Mouse (Mus musculus) intestine, embryonic 14.5 days (tissue): ENCODE data around the gene Gas6. TPM values are rescaled to one million over a fixed set of nuclear protein-coding genes. Genes with fewer than 3 reads are reported as not detected.

ENCODE experiments used
- ATAC-seq: fragments of 200-750 bp; cut with Nextera tagmentation; replicated peaks from 2 replicates; pipeline ENCODE4 v1.8.0; 2017; ENCODE audit warnings: low read depth, moderate number of reproducible peaks, moderate TSS enrichment, moderate library complexity; ENCODE audit not compliant: low FRiP score, low TSS enrichment
- DNase-seq: peaks from one replicate; pipeline ENCODE4 v3.0.0-alpha.2; 2018; ENCODE audit warnings: low spot score
- H3K27ac ChIP-seq: fragments of 300-500 bp; sonication (generic); 2 replicates; pipeline ENCODE4 v1.5.1; 2014; ENCODE audit warnings: low read depth, mild to moderate bottlenecking, control low read depth
- H3K27me3 ChIP-seq: fragments of 300-500 bp; sonication (generic); replicated peaks from 2 replicates; pipeline ENCODE4 v1.6.1; 2014; ENCODE audit warnings: low read length, control low read depth; ENCODE audit not compliant: control insufficient read depth, insufficient read depth
- H3K36me3 ChIP-seq: fragments of 300-500 bp; sonication (generic); 2 replicates; pipeline ENCODE4 v1.6.1; 2014; ENCODE audit warnings: low read length, control low read depth; ENCODE audit not compliant: control insufficient read depth, insufficient read depth
- H3K4me1 ChIP-seq: fragments of 300-500 bp; sonication (generic); replicated peaks from 2 replicates; pipeline ENCODE4 v1.6.1; 2014; ENCODE audit warnings: low read length, control low read depth, mixed read lengths; ENCODE audit not compliant: control insufficient read depth, insufficient read depth
- H3K4me2 ChIP-seq: fragments of 300-500 bp; sonication (generic); 2 replicates; pipeline ENCODE4 v1.6.1; 2014; ENCODE audit warnings: low read length
- H3K4me3 ChIP-seq: fragments of 300-500 bp; sonication (generic); 2 replicates; pipeline ENCODE4 v1.5.1; 2014; ENCODE audit warnings: low read depth, low read length, control low read depth, mixed read lengths
- H3K9ac ChIP-seq: fragments of 300-500 bp; sonication (generic); 2 replicates; pipeline ENCODE4 v1.6.1; 2014; ENCODE audit warnings: mild to moderate bottlenecking, low read length
- H3K9me3 ChIP-seq: fragments of 300-500 bp; sonication (generic); 2 replicates; pipeline ENCODE4 v1.6.1; 2016; ENCODE audit warnings: low read length, control low read depth; ENCODE audit not compliant: control insufficient read depth
- WGBS: fragments of 180-500 bp; shearing (Covaris S2); extraction: QIAGEN DNeasy Blood & Tissue Kit; methylation state at CpG from one replicate; pipeline ENCODE4 v1.1.7; 2014; 5-methylcytosine and 5-hydroxymethylcytosine counted together
- polyA plus RNA-seq: library from polyadenylated mRNA; unstranded; fragments of >200 nt; fragmentation: Nextera tagmentation; extraction: Ambion mirVana; gene quantifications from 2 replicates; pipeline ENCODE4 v1.2.1, GENCODE M21; 2014

Gas6 gene
- polyA plus RNA-seq, 1 experiment from 2014 or later = 28.7 TPM

DNA sequence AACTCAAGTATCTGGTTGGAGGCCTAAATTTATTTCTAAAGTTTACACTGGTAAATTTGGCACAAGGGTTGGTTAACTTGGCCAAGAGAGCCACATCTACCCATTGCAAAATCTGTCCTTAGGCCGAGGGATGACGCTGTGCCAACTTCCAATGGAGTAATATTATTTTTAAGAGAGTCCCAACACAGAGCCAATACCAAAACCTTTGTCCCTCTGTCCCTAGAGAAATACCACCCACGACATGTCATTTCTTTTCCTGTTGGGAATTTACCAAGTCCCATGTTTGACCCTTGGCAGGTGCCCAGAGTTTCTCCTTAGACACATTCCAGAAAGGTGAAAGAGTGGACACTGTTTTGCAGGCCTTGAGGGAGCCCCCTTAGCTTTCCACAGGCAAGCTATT, 12.7 kb downstream of the Gas6 start:
- H3K4me3 ChIP-seq = no peak overlapping the region
- H3K27ac ChIP-seq = no peak overlapping the region
- no peaks in the 10 kb centered on the region for H3K27me3 ChIP-seq
- no peaks in the 10 kb centered on the region for H3K36me3 ChIP-seq
- H3K9me3 ChIP-seq = no peaks in the 10 kb centered on the region
- DNase-seq = no peak
- 83% methylated on average over 3 of the region's 3 CpGs for WGBS
- ATAC-seq = no peak
- no peak overlapping the region for H3K9ac ChIP-seq
- H3K4me2 ChIP-seq = no peak overlapping the region
- H3K4me1 ChIP-seq = no peaks in the 10 kb centered on the region

DNA sequence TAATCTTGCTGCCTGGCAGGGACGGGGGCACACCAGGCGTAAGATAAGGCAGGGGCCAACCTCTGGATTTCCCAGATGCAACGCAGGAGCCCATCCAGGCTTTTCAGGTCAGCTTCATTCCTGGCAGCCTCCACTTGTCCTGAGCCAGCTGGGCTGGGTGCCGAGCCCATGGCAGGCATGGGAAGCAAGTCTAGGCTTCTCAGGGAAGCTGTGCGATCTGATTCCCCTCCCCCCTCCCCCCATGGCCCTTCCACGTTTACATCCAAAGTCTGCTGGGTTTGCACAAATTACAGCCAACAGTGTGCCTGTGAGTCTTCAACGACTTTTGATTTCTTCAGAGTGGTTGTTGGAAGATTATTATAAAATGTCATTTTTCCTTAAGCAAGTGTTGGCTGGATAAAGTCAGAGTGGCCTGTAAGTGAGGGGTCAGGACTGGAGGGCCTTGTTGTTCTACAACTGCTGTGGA, 13.2 kb downstream of the Gas6 start:
- Histone ChIP-seq H3K36me3 (no peaks in the 10 kb centered on the region), H3K27ac (no peak overlapping the region), H3K4me2 (no peak overlapping the region), H3K27me3 (no peaks in the 10 kb centered on the region), H3K9ac (no peak overlapping the region), H3K4me3 (no peak overlapping the region), H3K4me1 (no peaks in the 10 kb centered on the region), H3K9me3 (no peaks in the 10 kb centered on the region)
- 54% methylated on average over 7 of the region's 7 CpGs for WGBS
- no peak for DNase-seq
- ATAC-seq = no peak

DNA sequence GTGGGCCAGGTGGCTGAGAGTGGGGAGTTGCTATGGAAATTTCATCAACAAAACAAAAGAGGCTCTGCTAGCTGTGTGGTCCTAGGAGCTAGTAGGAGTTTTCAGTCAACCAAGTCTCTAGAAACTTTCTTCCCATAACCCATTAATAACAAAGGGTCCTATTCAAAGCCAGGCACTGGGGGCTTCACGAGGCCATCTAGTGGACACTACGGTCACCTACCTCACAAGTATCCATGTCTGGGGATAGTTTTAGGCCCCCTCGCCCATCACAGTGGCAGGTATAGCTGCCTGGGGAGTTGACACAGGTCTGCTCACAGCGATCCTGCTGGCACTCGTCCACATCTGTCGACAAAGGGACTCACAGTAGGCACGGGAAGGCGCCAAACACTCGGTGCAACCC, 18.4 kb downstream of the Gas6 start:
- H3K27me3 ChIP-seq = no peaks in the 10 kb centered on the region
- no peak overlapping the region for H3K4me2 ChIP-seq
- no peak overlapping the region for H3K9ac ChIP-seq
- no peaks in the 10 kb centered on the region for H3K4me1 ChIP-seq
- WGBS = 52% methylated on average over 9 of the region's 9 CpGs
- no peak overlapping the region for H3K4me3 ChIP-seq
- no peaks in the 10 kb centered on the region for H3K9me3 ChIP-seq
- DNase-seq (no peak), ATAC-seq (no peak)
- H3K36me3 ChIP-seq = no peaks in the 10 kb centered on the region
- H3K27ac ChIP-seq = no peak overlapping the region

GRCm38 (mm10) chr8:13472284-13472683, 22.0 kb downstream of the Gas6 start:
- ATAC-seq (no peak), DNase-seq (no peak)
- no peak overlapping the region for H3K9ac ChIP-seq
- no peak overlapping the region for H3K27ac ChIP-seq
- WGBS = 49% methylated on average over 7 of the region's 7 CpGs
- no peak overlapping the region for H3K4me2 ChIP-seq
- H3K4me3 ChIP-seq = no peak overlapping the region
- H3K9me3 ChIP-seq = no peaks in the 10 kb centered on the region
- no peaks in the 10 kb centered on the region for H3K27me3 ChIP-seq
- no peaks in the 10 kb centered on the region for H3K4me1 ChIP-seq
- H3K36me3 ChIP-seq = no peaks in the 10 kb centered on the region

GRCm38 (mm10) chr8:13471484-13471883, 22.8 kb downstream of the Gas6 start:
- no peak overlapping the region for H3K4me2 ChIP-seq
- 84% methylated on average over 11 of the region's 11 CpGs for WGBS
- no peaks in the 10 kb centered on the region for H3K36me3 ChIP-seq
- H3K27me3 ChIP-seq = no peaks in the 10 kb centered on the region
- H3K4me1 ChIP-seq = no peaks in the 10 kb centered on the region
- H3K9ac ChIP-seq = no peak overlapping the region
- ATAC-seq = no peak
- H3K4me3 ChIP-seq = no peak overlapping the region
- H3K27ac ChIP-seq = no peak overlapping the region
- H3K9me3 ChIP-seq = no peaks in the 10 kb centered on the region
- DNase-seq = no peak

- DNase-seq = no peak
- WGBS = 81% methylated on average over 9 of the region's 9 CpGs
Measured at GRCm38 (mm10) chr8:13468737-13469136, 25.6 kb downstream of the Gas6 start.

DNA sequence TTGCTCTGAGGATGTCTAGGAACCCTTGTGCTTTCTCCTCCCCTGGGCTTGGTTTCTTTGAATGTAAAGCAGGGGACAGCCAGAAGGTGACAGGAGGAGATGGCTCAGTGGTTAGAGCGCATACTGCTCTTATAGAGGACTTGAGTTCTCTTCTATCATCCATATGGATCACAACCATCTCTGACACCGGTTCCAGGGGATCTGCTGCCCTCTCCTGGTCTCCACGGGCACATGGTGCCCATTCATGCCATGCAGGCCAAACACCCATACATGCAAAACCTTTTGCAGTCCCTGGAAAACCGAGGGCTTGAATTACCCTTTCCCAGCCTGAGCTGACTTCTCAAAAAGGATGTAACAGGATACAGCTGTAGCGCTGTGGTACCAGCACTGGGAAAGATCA, 27.3 kb downstream of the Gas6 start:
- no peak for ATAC-seq
- Histone ChIP-seq H3K36me3 (no peaks in the 10 kb centered on the region), H3K27me3 (no peaks in the 10 kb centered on the region), H3K4me2 (no peak overlapping the region), H3K27ac (no peak overlapping the region), H3K9me3 (no peaks in the 10 kb centered on the region), H3K9ac (no peak overlapping the region), H3K4me3 (no peak overlapping the region), H3K4me1 (no peaks in the 10 kb centered on the region; the same call in 1 of the 2 replicates)
- DNase-seq = no peak
- 69% methylated on average over 5 of the region's 5 CpGs for WGBS

More at GRCm38 (mm10) chr8:13468737-13469136, 25.6 kb downstream of the Gas6 start:
- Histone ChIP-seq H3K4me3 (no peak overlapping the region), H3K9ac (no peak overlapping the region), H3K27me3 (no peaks in the 10 kb centered on the region), H3K36me3 (no peaks in the 10 kb centered on the region), H3K27ac (no peak overlapping the region), H3K4me2 (no peak overlapping the region), H3K9me3 (no peaks in the 10 kb centered on the region), H3K4me1 (no peaks in the 10 kb centered on the region; the same call in 1 of the 2 replicates)
- ATAC-seq = no peak

- H3K4me1 ChIP-seq = no peaks in the 10 kb centered on the region; the same call in 1 of the 2 replicates
- no peaks in the 10 kb centered on the region for H3K9me3 ChIP-seq
- ATAC-seq = no peak
- H3K4me3 ChIP-seq = no peak overlapping the region
- 45% methylated on average over 7 of the region's 7 CpGs for WGBS
- DNase-seq = no peak
- H3K9ac ChIP-seq = no peak overlapping the region
- H3K27me3 ChIP-seq = no peaks in the 10 kb centered on the region
- H3K36me3 ChIP-seq = no peaks in the 10 kb centered on the region
- H3K4me2 ChIP-seq = no peak overlapping the region
- H3K27ac ChIP-seq = no peak overlapping the region
Measured at GRCm38 (mm10) chr8:13465324-13465723, 29.0 kb downstream of the Gas6 start.

- no peaks in the 10 kb centered on the region; the same call in 1 of the 2 replicates for H3K4me1 ChIP-seq
- no peak for DNase-seq
- ATAC-seq = no peak
- no peak overlapping the region for H3K27ac ChIP-seq
- no peak overlapping the region for H3K9ac ChIP-seq
- no peak overlapping the region for H3K4me2 ChIP-seq
- no peaks in the 10 kb centered on the region for H3K9me3 ChIP-seq
- 75% methylated on average over 10 of the region's 10 CpGs for WGBS
- no peaks in the 10 kb centered on the region for H3K27me3 ChIP-seq
- no peak overlapping the region for H3K4me3 ChIP-seq
- no peaks in the 10 kb centered on the region for H3K36me3 ChIP-seq
Measured at GRCm38 (mm10) chr8:13462392-13462791, 31.9 kb downstream of the Gas6 start.
